Mouse (Mus musculus): ENCODE measurements at regions not wholly inside any gene's neighbourhood (a gene's known extent, or its start where the extent isn't known, plus 50 kb on each side); places are given as distances from the start of the nearest gene placed in this dataset.

DNA sequence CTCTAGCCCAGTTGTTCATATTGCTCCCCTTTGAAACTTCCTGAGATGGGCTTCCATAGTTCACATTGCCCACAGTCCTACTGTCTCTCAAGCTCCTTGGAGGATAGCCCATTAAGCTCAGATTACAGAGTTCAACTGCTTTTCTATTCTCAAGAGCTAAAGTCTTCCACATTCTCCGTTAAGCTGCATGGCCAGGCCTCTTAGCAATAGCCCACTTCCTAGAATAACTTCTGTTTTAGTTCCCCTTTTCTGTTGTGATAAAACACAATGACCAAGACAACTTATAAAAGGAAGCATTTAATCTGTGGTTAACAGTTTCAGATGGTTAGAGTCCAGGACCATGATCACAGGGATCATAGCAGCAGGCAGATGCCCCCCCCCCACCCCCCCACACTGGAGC lies 185.5 kb downstream of the Rnf152 start:
- TF ChIP-seq POLR2A (IDR thresholded peaks at IDR 0.05; ENCODE audit: control insufficient read depth in 1 of 2, insufficient read depth in 1 of 2, low read depth in 1 of 2, low read length in 2 of 2, poor library complexity in 1 of 2): no peak
- TF ChIP-seq CTCF (IDR thresholded peaks at IDR 0.05 in 2 of 3, conservative IDR thresholded peaks at IDR 0.05 in 1 of 3; ENCODE audit: control insufficient read depth in 1 of 3, insufficient read depth in 1 of 3, low read depth in 2 of 3, low read length in 3 of 3, poor library complexity in 1 of 3, severe bottlenecking in 1 of 3): no peak
- peak; percentile 69 for TF ChIP-seq GATA1 (IDR thresholded peaks at IDR 0.05; ENCODE audit: low read depth, low read length)
- TF ChIP-seq E2F4 (IDR thresholded peaks at IDR 0.05; ENCODE audit: borderline replicate concordance, low read depth, low read length): no peak
- TF ChIP-seq MEF2A (IDR thresholded peaks at IDR 0.05; ENCODE audit: extremely low read depth, insufficient replicate concordance, low read depth, low read length, poor library complexity, severe bottlenecking): peak; percentile 55; the same call in 1 of the 2 replicates
- TF ChIP-seq CHD2 (IDR thresholded peaks at IDR 0.05; ENCODE audit: low read length): no peak
- no peak for TF ChIP-seq USF1 (IDR thresholded peaks at IDR 0.05; ENCODE audit: low read depth, low read length)
- TF ChIP-seq SIN3A (IDR thresholded peaks at IDR 0.05; ENCODE audit: low read length): no peak; the same call in 1 of the 2 replicates
- no peak for TF ChIP-seq NELFE (IDR thresholded peaks at IDR 0.05; ENCODE audit: low read depth, low read length)
- TF ChIP-seq ZKSCAN1 (IDR thresholded peaks at IDR 0.05; ENCODE audit: low read depth, low read length): no peak
- TF ChIP-seq USF2 (IDR thresholded peaks at IDR 0.05; ENCODE audit: borderline replicate concordance in 1 of 2, insufficient read depth in 1 of 2, low read depth in 1 of 2, low read length in 2 of 2): no peak

Measured in MEL (cell line).